Mouse (Mus musculus) liver, embryonic 16.5 days (tissue): ENCODE data around the gene Birc6. TPM values are rescaled to one million over a fixed set of nuclear protein-coding genes. Genes with fewer than 3 reads are reported as not detected.

Source experiments
- ATAC-seq: fragments of 200-750 bp; cut with Nextera tagmentation; 2 replicates; pipeline ENCODE4 v1.8.0; 2017; ENCODE audit warnings: low read depth, mild to moderate bottlenecking, moderate number of reproducible peaks, moderate library complexity
- H3K27ac ChIP-seq: fragments of 300-500 bp; sonication (generic); 2 replicates; pipeline ENCODE4 v1.5.1; 2014; ENCODE audit warnings: mild to moderate bottlenecking, low read length
- H3K27me3 ChIP-seq: fragments of 300-500 bp; sonication (generic); 2 replicates; pipeline ENCODE4 v1.6.1; 2014; ENCODE audit warnings: low read depth, low read length, mixed read lengths; ENCODE audit not compliant: control insufficient read depth, insufficient read depth
- H3K36me3 ChIP-seq: fragments of 300-500 bp; sonication (generic); 2 replicates; pipeline ENCODE4 v1.6.1; 2014; ENCODE audit warnings: mild to moderate bottlenecking; ENCODE audit not compliant: control insufficient read depth, insufficient read depth
- H3K4me1 ChIP-seq: fragments of 300-500 bp; sonication (generic); 2 replicates; pipeline ENCODE4 v1.6.1; 2014; ENCODE audit warnings: low read depth, low read length, mixed read lengths; ENCODE audit not compliant: control insufficient read depth
- H3K4me2 ChIP-seq: fragments of 300-500 bp; sonication (generic); 2 replicates; pipeline ENCODE4 v1.6.1; 2014; ENCODE audit warnings: low read depth, low read length, mixed read lengths
- H3K4me3 ChIP-seq: fragments of 300-500 bp; sonication (generic); 2 replicates; pipeline ENCODE4 v1.5.1; 2014; ENCODE audit warnings: low read depth, mild to moderate bottlenecking, low read length
- H3K9ac ChIP-seq: fragments of 300-500 bp; sonication (generic); 2 replicates; pipeline ENCODE4 v1.6.1; 2014; ENCODE audit warnings: low read depth, low read length
- H3K9me3 ChIP-seq: fragments of 300-500 bp; sonication (generic); replicated peaks from 2 replicates; pipeline ENCODE4 v1.6.1; 2016; ENCODE audit warnings: low read length; ENCODE audit not compliant: control insufficient read depth
- WGBS: fragments of 180-500 bp; shearing (Covaris S2); extraction: QIAGEN DNeasy Blood & Tissue Kit; methylation state at CpG from one replicate; pipeline ENCODE4 v1.1.7; 2014; ENCODE audit not compliant: insufficient replicate concordance; 5-methylcytosine and 5-hydroxymethylcytosine counted together
- polyA plus RNA-seq: library from polyadenylated mRNA; unstranded; fragments of >200 nt; fragmentation: Nextera tagmentation; extraction: Ambion mirVana; gene quantifications from 2 replicates; pipeline ENCODE4 v1.2.1, GENCODE M21; 2015

The Birc6 gene
- polyA plus RNA-seq, 1 experiment from 2014 or later: 24.4 TPM

GRCm38 (mm10) chr17:74508600-74508999 lies 19.5 kb upstream of the Birc6 start:
- H3K9me3 ChIP-seq: no peaks in the 10 kb centered on the region
- 0 out of 2 replicates have a peak, but pooled peaks have one; percentile 30 for ATAC-seq
- no peaks in the 10 kb centered on the region for H3K36me3 ChIP-seq

GRCm38 (mm10) chr17:74512308-74512707 lies 15.8 kb upstream of the Birc6 start:
- no peak overlapping the region for H3K4me2 ChIP-seq
- no peaks in the 10 kb centered on the region for H3K36me3 ChIP-seq
- WGBS: 49% methylated on average over 2 of the region's 2 CpGs
- no peak overlapping the region for H3K9ac ChIP-seq
- ATAC-seq: no peak
- H3K27me3 ChIP-seq: no peaks in the 10 kb centered on the region
- no peak overlapping the region for H3K27ac ChIP-seq
- no peaks in the 10 kb centered on the region for H3K9me3 ChIP-seq
- H3K4me3 ChIP-seq: no peak overlapping the region
- H3K4me1 ChIP-seq: no peaks in the 10 kb centered on the region

More at GRCm38 (mm10) chr17:74508600-74508999, 19.5 kb upstream of the Birc6 start:
- Histone ChIP-seq H3K27me3 (no peaks in the 10 kb centered on the region), H3K27ac (no peak overlapping the region), H3K4me3 (no peak overlapping the region), H3K4me1 (no peaks in the 10 kb centered on the region), H3K4me2 (no peak overlapping the region), H3K9ac (no peak overlapping the region)
- 34% methylated on average over 3 of the region's 3 CpGs for WGBS

DNA sequence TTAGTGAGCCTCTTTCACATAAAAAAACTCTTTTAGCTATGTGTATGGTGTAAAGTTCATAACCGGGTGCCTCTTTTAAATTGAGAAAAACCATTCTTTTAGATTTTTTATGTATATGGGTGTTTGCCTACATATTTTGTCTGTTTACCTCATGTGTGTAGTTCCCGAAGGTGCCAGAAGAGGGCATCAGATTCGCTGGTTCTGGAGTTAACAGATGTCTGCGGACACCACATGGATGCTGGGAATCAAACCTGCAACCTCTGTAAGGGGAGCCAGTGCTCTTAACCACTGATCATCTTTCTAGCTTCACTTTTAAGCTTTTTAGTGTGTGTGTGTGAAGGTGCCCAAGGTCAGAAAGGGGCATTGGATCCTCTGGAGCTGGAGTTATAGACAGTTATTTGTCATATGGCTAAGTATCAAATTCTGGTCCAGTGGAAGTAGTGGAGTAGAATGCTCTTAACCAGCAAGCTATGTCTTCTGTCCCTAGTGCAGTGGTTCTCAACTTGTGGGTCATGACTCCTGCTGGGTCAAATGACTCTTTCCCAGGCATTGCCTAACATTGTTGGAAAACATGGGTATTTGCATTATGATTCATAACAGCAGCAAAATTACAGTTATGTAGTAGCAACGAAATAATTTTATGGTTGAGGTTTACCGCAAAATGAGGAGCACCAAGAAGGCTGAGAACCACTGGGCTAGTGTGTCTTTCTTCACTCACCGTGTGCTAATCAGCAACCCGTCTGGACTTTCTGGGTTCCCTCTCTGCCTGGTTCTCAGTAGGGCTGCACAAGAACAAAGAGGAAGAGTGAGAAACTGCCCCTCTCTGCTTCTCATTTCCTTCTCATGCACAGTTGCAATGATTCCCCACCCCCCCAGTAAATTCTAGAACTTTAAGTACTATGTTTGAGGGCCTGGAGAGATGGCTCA lies 5.0 kb upstream of the Birc6 start:
- H3K27me3 ChIP-seq: no peaks in the 10 kb centered on the region
- no peaks in the 10 kb centered on the region for H3K9me3 ChIP-seq
- H3K9ac ChIP-seq: no peak overlapping the region
- H3K4me1 ChIP-seq: peaks cover 12% of the 10 kb centered on the region
- ATAC-seq: no peak
- no peak overlapping the region for H3K4me2 ChIP-seq
- H3K27ac ChIP-seq: no peak overlapping the region
- no peaks in the 10 kb centered on the region for H3K36me3 ChIP-seq
- H3K4me3 ChIP-seq: no peak overlapping the region
- 58% methylated on average over 8 of the region's 8 CpGs for WGBS

DNA sequence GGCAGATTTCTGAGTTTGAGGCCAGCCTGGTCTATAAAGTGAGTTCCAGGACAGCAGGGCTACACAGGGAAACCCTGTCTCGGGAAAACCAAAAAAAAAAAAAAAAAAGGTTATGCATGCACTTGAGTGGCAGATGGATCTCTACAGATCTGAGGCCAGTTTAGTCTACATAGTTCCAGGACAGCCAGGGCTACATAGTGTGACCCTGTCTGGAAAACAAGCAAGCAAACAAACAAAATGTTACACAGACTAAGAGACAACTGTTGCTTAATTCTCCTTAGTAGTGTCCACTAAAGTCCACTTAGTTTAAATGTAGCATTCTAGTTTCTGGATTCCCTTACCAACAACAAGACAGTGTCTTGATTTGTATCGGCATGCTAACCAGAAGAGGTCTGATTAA lies 2.0 kb upstream of the Birc6 start:
- Histone ChIP-seq H3K27ac (no peak overlapping the region), H3K4me1 (peaks cover 20% of the 10 kb centered on the region), H3K36me3 (no peaks in the 10 kb centered on the region), H3K4me2 (no peak overlapping the region), H3K27me3 (no peaks in the 10 kb centered on the region), H3K4me3 (no peak overlapping the region), H3K9ac (no peak overlapping the region), H3K9me3 (no peaks in the 10 kb centered on the region)
- 70% methylated on average over 2 of the region's 2 CpGs for WGBS
- no peak for ATAC-seq

GRCm38 (mm10) chr17:74526806-74527653 lies 1.1 kb upstream of the Birc6 start:
- 75% methylated on average over 9 of the region's 9 CpGs for WGBS
- Histone ChIP-seq H3K4me3 (peak overlapping the region; percentile 56), H3K27me3 (no peaks in the 10 kb centered on the region), H3K9ac (peak overlapping the region; percentile 50), H3K36me3 (no peaks in the 10 kb centered on the region), H3K27ac (peak overlapping the region; percentile 84), H3K4me2 (peak overlapping the region; percentile 66), H3K9me3 (no peaks in the 10 kb centered on the region), H3K4me1 (peaks cover 20% of the 10 kb centered on the region)
- no peak for ATAC-seq

DNA sequence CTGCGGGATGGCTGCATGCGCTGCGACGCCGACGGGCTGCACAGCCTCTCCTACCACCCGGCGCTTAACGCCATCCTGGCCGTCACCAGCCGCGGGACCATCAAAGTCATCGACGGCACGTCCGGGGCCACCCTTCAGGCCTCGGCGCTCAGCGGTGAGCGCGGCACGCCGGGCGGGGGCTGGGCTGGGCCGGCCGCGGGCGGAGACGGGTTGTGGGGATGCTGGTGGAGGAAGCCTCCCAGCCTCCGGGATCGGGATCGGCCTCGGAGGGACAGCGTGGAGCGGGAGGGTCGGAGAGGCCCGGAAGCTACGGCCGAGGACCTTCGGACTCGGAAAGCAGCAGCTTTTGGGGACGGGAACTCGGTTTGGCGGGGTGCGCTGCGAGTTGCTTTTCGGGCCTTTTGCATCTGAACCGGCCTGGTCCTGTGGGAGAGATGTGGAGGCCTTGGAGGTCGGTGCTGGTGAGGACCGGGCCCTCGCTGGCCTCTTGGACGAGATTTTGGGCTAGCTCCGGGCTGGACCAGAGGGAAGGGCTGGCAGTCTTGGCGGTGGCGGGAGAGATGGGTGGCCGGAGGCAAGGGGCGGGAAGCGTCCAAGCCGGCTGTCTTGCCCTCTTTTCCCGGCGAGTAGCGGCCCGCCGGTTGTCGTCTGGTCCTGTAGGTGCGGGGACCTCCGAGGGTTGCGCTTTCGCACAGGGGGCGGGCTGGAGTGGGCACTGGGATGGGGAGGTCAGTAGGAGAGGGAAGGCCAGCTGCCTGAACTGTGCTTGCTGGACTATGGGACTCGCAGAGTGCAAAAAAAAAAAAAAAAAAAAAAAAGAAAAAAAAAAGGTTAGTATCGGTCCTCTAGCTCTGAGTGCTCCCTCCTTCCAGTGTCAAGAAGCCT lies 795 bp downstream of the Birc6 start:
- H3K36me3 ChIP-seq: no peaks in the 10 kb centered on the region
- ATAC-seq: peak; percentile 55
- peak overlapping the region; percentile 89 for H3K4me2 ChIP-seq
- WGBS: under 1% methylated on average over 70 of the region's 72 CpGs
- H3K27ac ChIP-seq: peak overlapping the region; percentile 99
- peak overlapping the region; percentile 92 for H3K4me3 ChIP-seq
- peak overlapping the region; percentile 93 for H3K9ac ChIP-seq
- H3K4me1 ChIP-seq: peaks cover 20% of the 10 kb centered on the region
- H3K27me3 ChIP-seq: no peaks in the 10 kb centered on the region
- no peaks in the 10 kb centered on the region for H3K9me3 ChIP-seq

- no peaks in the 10 kb centered on the region for H3K27me3 ChIP-seq
- peak overlapping the region; percentile 92 for H3K4me3 ChIP-seq
- peak overlapping the region; percentile 89 for H3K4me2 ChIP-seq
- no peaks in the 10 kb centered on the region for H3K9me3 ChIP-seq
- peaks cover 20% of the 10 kb centered on the region for H3K4me1 ChIP-seq
- peak overlapping the region; percentile 93 for H3K9ac ChIP-seq
- no peak for ATAC-seq
- no peaks in the 10 kb centered on the region for H3K36me3 ChIP-seq
- WGBS: 6% methylated on average over 3 of the region's 3 CpGs
- peak overlapping the region; percentile 99; the same call in 1 of the 2 replicates for H3K27ac ChIP-seq
Measured at GRCm38 (mm10) chr17:74529533-74529824, 1.4 kb downstream of the Birc6 start.

DNA sequence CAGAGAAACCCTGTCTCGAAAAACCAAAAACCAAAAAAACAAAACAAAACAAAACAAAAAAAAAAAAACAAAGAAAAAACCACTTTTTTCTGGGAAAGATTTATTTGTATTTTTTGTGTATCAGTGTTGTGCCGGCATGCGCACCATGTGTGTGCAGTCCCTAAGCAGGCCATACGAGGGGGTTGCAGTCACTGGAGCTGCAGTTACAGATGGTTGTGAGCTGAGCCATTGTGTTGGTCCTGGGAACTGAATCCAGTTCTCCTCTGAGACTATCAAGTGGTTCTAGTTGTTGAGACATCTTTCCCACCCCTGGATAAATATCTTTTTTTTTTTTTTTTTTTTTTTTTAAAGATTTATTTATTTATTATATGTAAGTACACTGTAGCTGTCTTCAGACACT lies 6.9 kb downstream of the Birc6 start:
- Histone ChIP-seq H3K27me3 (no peaks in the 10 kb centered on the region), H3K4me1 (peaks cover 7% of the 10 kb centered on the region), H3K4me3 (no peak overlapping the region), H3K27ac (no peak overlapping the region), H3K36me3 (no peaks in the 10 kb centered on the region), H3K9me3 (no peaks in the 10 kb centered on the region), H3K9ac (no peak overlapping the region), H3K4me2 (no peak overlapping the region)
- WGBS: 86% methylated on average over 4 of the region's 4 CpGs
- no peak for ATAC-seq
